Mouse (Mus musculus) CH12.LX (cell line): ENCODE measurements around the gene Spag5. TPM values are rescaled to one million over a fixed set of nuclear protein-coding genes. Genes with fewer than 3 reads are reported as not detected.
A peak's percentile ranks its signal among the peaks of the same experiment; 100 is the strongest.

Experiments used
- DNase-seq: peaks from one replicate; pipeline ENCODE4 v3.0.0-alpha.2; 2013; ENCODE audit errors: extremely low read depth
- H3K27ac ChIP-seq: 2 replicates; pipeline ENCODE4 v1.5.1; 2012; ENCODE audit warnings: low read depth, mild to moderate bottlenecking, control low read depth, moderate library complexity; ENCODE audit not compliant: insufficient read depth
- H3K27me3 ChIP-seq: replicated peaks from 2 replicates; pipeline ENCODE3; 2012; ENCODE audit warnings: inconsistent platforms
- H3K36me3 ChIP-seq, 2 experiments: replicated peaks in 1 of 2; 2 replicates each; pipeline versions ENCODE3 to v1.6.1; 2012; ENCODE audit warnings: inconsistent platforms in 1 of 2, low read length in 1 of 2, mild to moderate bottlenecking in 1 of 2, mixed read lengths in 1 of 2, moderate library complexity in 1 of 2; ENCODE audit not compliant: control insufficient read depth in 1 of 2, insufficient read depth in 1 of 2
- H3K4me1 ChIP-seq, 2 experiments: 2 replicates each; pipeline ENCODE4 v1.6.1; 2012; ENCODE audit warnings: inconsistent platforms in 1 of 2, moderate library complexity in 1 of 2; ENCODE audit not compliant: insufficient read depth in 2 of 2, control insufficient read depth in 1 of 2
- H3K4me2 ChIP-seq: 2 replicates; pipeline ENCODE4 v1.6.1; 2012; ENCODE audit warnings: low read depth, mild to moderate bottlenecking, control low read depth; ENCODE audit not compliant: poor library complexity, insufficient read depth, severe bottlenecking
- H3K4me3 ChIP-seq, 3 experiments: fragments of 150-350 bp in 1 of 3; sonication (generic) in 1 of 3; replicated peaks in 1 of 3; 2 replicates each; pipeline versions ENCODE3 to v1.5.1; 2011 to 2012; ENCODE audit warnings: low read depth in 2 of 3, low read length in 2 of 3, mild to moderate bottlenecking in 2 of 3, moderate library complexity in 2 of 3, control low read depth in 1 of 3, improper control_type of control experiment in 1 of 3, inconsistent platforms in 1 of 3, mixed read lengths in 1 of 3; ENCODE audit not compliant: poor library complexity in 1 of 3
- H3K79me2 ChIP-seq: replicated peaks from 2 replicates; pipeline ENCODE4 v1.6.1; 2012; ENCODE audit warnings: mild to moderate bottlenecking, moderate library complexity; ENCODE audit not compliant: control insufficient read depth, poor library complexity, insufficient read depth, severe bottlenecking; ENCODE audit errors: extremely low read depth
- H3K9ac ChIP-seq: 2 replicates; pipeline ENCODE4 v1.6.1; 2012; ENCODE audit warnings: low read depth, mild to moderate bottlenecking, control low read depth, moderate library complexity; ENCODE audit not compliant: insufficient read depth
- H3K9me3 ChIP-seq: replicated peaks from 2 replicates; pipeline ENCODE3; 2012; ENCODE audit warnings: low read length, inconsistent platforms, mixed read lengths
- CTCF ChIP-seq, 2 experiments: IDR thresholded peaks in 1 of 2; conservative IDR thresholded peaks in 1 of 2; 2 replicates each; pipeline ENCODE4 v1.5.1; 2011 to 2012; ENCODE audit warnings: low read depth in 2 of 2, low read length in 2 of 2, improper control_type of control experiment in 1 of 2, inconsistent platforms in 1 of 2, mild to moderate bottlenecking in 1 of 2, moderate library complexity in 1 of 2
- E2F4 ChIP-seq: IDR thresholded peaks from 2 replicates; pipeline ENCODE4 v1.6.1; 2011; ENCODE audit warnings: low read depth, low read length, improper control_type of control experiment; ENCODE audit not compliant: insufficient replicate concordance
- IRF4 ChIP-seq: IDR thresholded peaks from 2 replicates; pipeline ENCODE4 v1.6.1; 2014; ENCODE audit warnings: low read depth, mild to moderate bottlenecking, inconsistent platforms, low read length, improper control_type of control experiment
- JUN ChIP-seq: IDR thresholded peaks from 2 replicates; pipeline ENCODE4 v1.6.1; 2011; ENCODE audit warnings: low read depth, mild to moderate bottlenecking, low read length, improper control_type of control experiment, moderate library complexity; ENCODE audit not compliant: insufficient read depth
- MEF2A ChIP-seq: IDR thresholded peaks from 2 replicates; pipeline ENCODE4 v1.6.1; 2014; ENCODE audit warnings: low read depth, mild to moderate bottlenecking, inconsistent platforms, low read length, improper control_type of control experiment, borderline replicate concordance
- MYC ChIP-seq: IDR thresholded peaks from 2 replicates; pipeline ENCODE4 v1.6.1; 2011; ENCODE audit warnings: low read depth, mild to moderate bottlenecking, improper control_type of control experiment, low read length
- POLR2A ChIP-seq: IDR thresholded peaks from 2 replicates; pipeline ENCODE4 v1.6.1; 2011; ENCODE audit warnings: low read depth, mild to moderate bottlenecking, improper control_type of control experiment, low read length
- RAD21 ChIP-seq: IDR thresholded peaks from 2 replicates; pipeline ENCODE4 v1.6.1; 2011; ENCODE audit warnings: low read depth, mild to moderate bottlenecking, low read length, improper control_type of control experiment, moderate library complexity
- RCOR1 ChIP-seq: conservative IDR thresholded peaks from 2 replicates; pipeline ENCODE4 v1.6.1; 2012; ENCODE audit warnings: low read depth, mild to moderate bottlenecking, inconsistent platforms, low read length, improper control_type of control experiment
- SIN3A ChIP-seq: IDR thresholded peaks from 2 replicates; pipeline ENCODE4 v1.6.1; 2012; ENCODE audit warnings: low read length, improper control_type of control experiment, inconsistent platforms
- SMC3 ChIP-seq: IDR thresholded peaks from 2 replicates; pipeline ENCODE4 v1.6.1; 2011; ENCODE audit warnings: low read depth, low read length, improper control_type of control experiment
- UBTF ChIP-seq: IDR thresholded peaks from 2 replicates; pipeline ENCODE4 v1.6.1; 2012; ENCODE audit warnings: low read depth, mild to moderate bottlenecking, inconsistent platforms, low read length, improper control_type of control experiment, moderate library complexity
- ZC3H11A ChIP-seq: IDR thresholded peaks from 2 replicates; pipeline ENCODE4 v1.6.1; 2012; ENCODE audit warnings: low read depth, mild to moderate bottlenecking, inconsistent platforms, low read length, improper control_type of control experiment
- ZKSCAN1 ChIP-seq: IDR thresholded peaks from 2 replicates; pipeline ENCODE4 v1.6.1; 2012; ENCODE audit warnings: low read depth, inconsistent platforms, low read length, improper control_type of control experiment, borderline replicate concordance
- ZNF384 ChIP-seq: IDR thresholded peaks from 2 replicates; pipeline ENCODE4 v1.6.1; 2012; ENCODE audit warnings: low read depth, low read length, improper control_type of control experiment, inconsistent platforms
- dilution Hi-C: fragments of 300-500 bp; cut with MboI; formaldehyde crosslinking; loops from 2 replicates; pipeline ENCODE4 v1.14.3; 2020; ENCODE audit warnings: low sequenced_read_pairs; ENCODE audit not compliant: extremely low pct_unique_long_range_greater_than_20kb, extremely low pct_ligation_motif_present
- in situ Hi-C: fragments of 300-500 bp; cut with MboI; formaldehyde crosslinking; loops from 3 replicates; pipeline ENCODE4 v1.14.3; 2019; ENCODE audit warnings: low sequenced_read_pairs, low pct_ligation_motif_present, low pct_unique_long_range_greater_than_20kb, mixed read lengths
- polyA plus RNA-seq: library from polyadenylated mRNA; unstranded; fragments of >175 nt; gene quantifications from 2 replicates; pipeline ENCODE4 v1.2.1, GENCODE M21; 2012; ENCODE audit warnings: low read depth; ENCODE audit not compliant: insufficient read length
- total RNA-seq, 2 experiments: library from RNA; depleted of rRNA; stranded (reverse); fragments of 300-350 nt in 1 of 2; fragments of >200 nt in 1 of 2; gene quantifications; 2 replicates each; pipeline ENCODE4 v1.2.3; 2012 to 2014

The Spag5 gene
- total and polyA plus RNA-seq, 3 experiments: 47.7 to 92.3 (median 57.0) TPM

DNA sequence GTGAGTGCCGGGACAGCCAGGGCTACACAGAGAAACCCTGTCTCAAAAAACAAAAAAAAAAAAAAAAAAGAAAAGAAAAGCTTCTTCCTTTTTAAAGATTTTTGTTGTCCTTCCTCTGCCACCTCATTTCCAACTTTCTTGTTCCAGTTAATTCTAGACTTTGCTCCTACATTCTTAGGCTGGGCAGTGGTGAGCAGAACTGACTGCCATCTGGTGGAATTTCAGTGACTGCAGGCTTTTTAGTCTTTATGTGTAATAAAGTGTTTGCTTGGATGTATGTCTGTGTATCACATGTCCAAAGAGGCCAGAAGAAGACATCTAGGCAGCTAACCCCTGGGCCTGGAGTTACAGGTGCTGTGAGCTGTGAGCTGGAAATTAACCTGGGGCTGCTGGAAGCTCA lies 44.7 kb upstream of the Spag5 start:
- H3K36me3 ChIP-seq: peaks cover 21 to 33% of the 10 kb centered on the region in 2 experiments
- H3K4me2 ChIP-seq: no peak overlapping the region
- TF ChIP-seq RAD21: peak; percentile 46
- peak; percentile 37 for TF ChIP-seq SMC3
- peak; percentile 18; the same call in 1 of the 2 replicates for TF ChIP-seq ZNF384
- peak in 1 of 2 experiments; percentile 57; a peak in 2 of 4 replicates for TF ChIP-seq CTCF (conservative IDR thresholded peaks at IDR 0.05 in 1 of 2, IDR thresholded peaks at IDR 0.05 in 1 of 2; ENCODE audit: low read depth in 2 of 2, low read length in 2 of 2)
- no peak for TF ChIP-seq ZKSCAN1
- no peak overlapping the region for H3K4me3 ChIP-seq
- peak; percentile 34 for DNase-seq
- no peaks in the 10 kb centered on the region for H3K4me1 ChIP-seq
- no peak overlapping the region for H3K9ac ChIP-seq
- H3K79me2 ChIP-seq: no peaks in the 10 kb centered on the region
- dilution Hi-C loops: no loop called here
- no peaks in the 10 kb centered on the region for H3K9me3 ChIP-seq
- H3K27ac ChIP-seq: no peak overlapping the region
- in situ Hi-C loops: no loop called here
- H3K27me3 ChIP-seq: peaks cover 7% of the 10 kb centered on the region

GRCm38 (mm10) chr11:78260489-78261258 lies 40.7 kb upstream of the Spag5 start:
- in situ Hi-C loops (no loop called here), dilution Hi-C loops (no loop called here)
- H3K27me3 ChIP-seq: peaks cover 7% of the 10 kb centered on the region
- no peak for DNase-seq
- no peaks in the 10 kb centered on the region for H3K9me3 ChIP-seq
- peaks cover 23 to 32% of the 10 kb centered on the region in 2 experiments for H3K36me3 ChIP-seq
- peaks cover 0 to 17% of the 10 kb centered on the region in 2 experiments; a peak in 2 of 4 replicates for H3K4me1 ChIP-seq
- no peak overlapping the region for H3K4me3 ChIP-seq
- TF ChIP-seq UBTF: 0 out of 2 replicates have a peak, but pooled peaks have one; percentile 1
- no peak for TF ChIP-seq E2F4
- TF ChIP-seq RCOR1: no peak
- peak; percentile 51 for TF ChIP-seq ZNF384
- TF ChIP-seq IRF4: no peak
- TF ChIP-seq SMC3: no peak
- no peak for TF ChIP-seq SIN3A
- no peak for TF ChIP-seq MYC
- TF ChIP-seq CTCF (conservative IDR thresholded peaks at IDR 0.05 in 1 of 2, IDR thresholded peaks at IDR 0.05 in 1 of 2; ENCODE audit: low read depth in 2 of 2, low read length in 2 of 2): no peak
- TF ChIP-seq POLR2A: no peak
- no peak for TF ChIP-seq RAD21
- TF ChIP-seq MEF2A: no peak
- no peak for TF ChIP-seq JUN
- no peak for TF ChIP-seq ZC3H11A
- TF ChIP-seq, all 38 proteins: peak for 2
- Histone ChIP-seq H3K27ac (no peak overlapping the region), H3K79me2 (peaks cover 19% of the 10 kb centered on the region), H3K9ac (no peak overlapping the region; the same call in 1 of the 2 replicates), H3K4me2 (peak overlapping the region; percentile 0; the same call in 1 of the 2 replicates)
